Comparison of ENCODE assay signal across 18 mouse cellular contexts in genomic region chr15:101537864-101538579, GRCm38 (mm10). TPM values are rescaled to one million over a fixed set of nuclear protein-coding genes. Genes with fewer than 3 reads are reported as not detected.
DNase-seq lines count a peak whose midpoint lies in the region; ATAC-seq and TF ChIP-seq lines count a peak whose summit lies in the region.
"Had no signal": no experiment of that assay in that cellular context is flagged by ENCODE, and none has a peak within 500 bp of the region (broad histone marks: within the 10 kb centered on the region; RNA-seq: fewer than 3 reads in every experiment).

No protein-coding gene starts in this region.

- no peaks in the 10 kb centered on the region for H3K9me3 ChIP-seq in heart, embryonic 12.5 days (replicated peaks)
- no peaks in the 10 kb centered on the region for H3K9me3 ChIP-seq in lung, embryonic 14.5 days (ENCODE audit: low read depth, low read length)

- peak; percentile 26; the same call in 1 of the 2 replicates for TF ChIP-seq CTCF in lung, embryonic 14.5 days (IDR thresholded peaks at IDR 0.05; ENCODE audit: low read depth)
- no peak for TF ChIP-seq CTCF in cerebellum, adult 2 months (IDR thresholded peaks at IDR 0.05; ENCODE audit: borderline replicate concordance, insufficient read depth, low read depth, low read length)

- H3K4me3 ChIP-seq in heart, embryonic 12.5 days, result no peak overlapping the region
- no peak overlapping the region for H3K4me3 ChIP-seq in lung, embryonic 14.5 days (ENCODE audit: low read depth, low read length)
- H3K4me3 ChIP-seq in cerebellum, adult 2 months (replicated peaks; ENCODE audit: insufficient read depth, low read depth, low read length), result no peak overlapping the region

- no peak for TF ChIP-seq POLR2A in cerebellum, adult 2 months (IDR thresholded peaks at IDR 0.05; ENCODE audit: borderline replicate concordance, insufficient read depth, low read length)

- peak; percentile 81 for DNase-seq in heart, adult 11 months
- no peak for DNase-seq in lung, embryonic 14.5 days
- no peak for DNase-seq in lung, postnatal 36 days
- DNase-seq in brain, adult 2 months (ENCODE audit: low read depth, low spot score), result peak; percentile 35
- peak; percentile 27 for DNase-seq in mesoderm, embryonic 11.5 days (ENCODE audit: low read depth, low spot score)
- no peak for DNase-seq in cerebellum, adult 2 months
- no peak for DNase-seq in adrenal gland, postnatal 4 days (ENCODE audit: low spot score in 2 of 2)
- DNase-seq: adrenal gland, postnatal 25 days; cerebellum, adult 11-12 months; right cerebral cortex, adult 18-20 months; thymus, postnatal 14 days had no signal

- no peak overlapping the region for H3K9ac ChIP-seq in heart, embryonic 12.5 days
- H3K9ac ChIP-seq in lung, embryonic 14.5 days, result no peak overlapping the region

- peaks cover 52% of the 10 kb centered on the region for H3K27me3 ChIP-seq in heart, embryonic 12.5 days (replicated peaks)
- H3K27me3 ChIP-seq in lung, embryonic 14.5 days (ENCODE audit: insufficient read depth, low read length), result no peaks in the 10 kb centered on the region
- no peaks in the 10 kb centered on the region for H3K27me3 ChIP-seq in cerebellum, adult 2 months (ENCODE audit: control insufficient read depth, insufficient read depth, low read length)

- H3K4me2 ChIP-seq in heart, embryonic 12.5 days, result no peak overlapping the region
- no peak overlapping the region for H3K4me2 ChIP-seq in lung, embryonic 14.5 days

- H3K36me3 ChIP-seq in heart, embryonic 12.5 days, result no peaks in the 10 kb centered on the region
- no peaks in the 10 kb centered on the region for H3K36me3 ChIP-seq in lung, embryonic 14.5 days (ENCODE audit: insufficient read depth)

- ATAC-seq in heart, embryonic 12.5 days (ENCODE audit: insufficient number of reproducible peaks, low FRiP score), result no peak
- ATAC-seq in lung, embryonic 14.5 days (ENCODE audit: insufficient read depth), result no peak
- ATAC-seq: forebrain, embryonic 16.5 days had no signal

- no peak overlapping the region for H3K27ac ChIP-seq in heart, embryonic 12.5 days (ENCODE audit: poor library complexity, severe bottlenecking)
- no peak overlapping the region for H3K27ac ChIP-seq in lung, embryonic 14.5 days (ENCODE audit: low read depth)
- no peak overlapping the region for H3K27ac ChIP-seq in cerebellum, adult 2 months (ENCODE audit: insufficient read depth, low read length)

- 0 out of 2 replicates have a peak, but pooled peaks cover 4% of the 10 kb centered on the region for H3K4me1 ChIP-seq in heart, embryonic 12.5 days (replicated peaks)
- H3K4me1 ChIP-seq in lung, embryonic 14.5 days (ENCODE audit: insufficient read depth), result no peaks in the 10 kb centered on the region
- no peaks in the 10 kb centered on the region for H3K4me1 ChIP-seq in cerebellum, adult 2 months (ENCODE audit: control insufficient read depth, insufficient read depth, low read length)

- whole genome bisulfite sequencing in heart, embryonic 12.5 days, result 40% methylated on average over 7 of the region's 7 CpGs
- WGBS in lung, embryonic 14.5 days, result 29% methylated on average over 7 of the region's 7 CpGs
- 35% methylated on average over 7 of the region's 7 CpGs for WGBS in cerebellum, adult 2 months

RNA-seq across cellular contexts. Expression of gene Krt84, which starts 5.4 kb away (rescaled TPM):
- not detected in 2 replicates for polyA plus RNA-seq in heart, embryonic 12.5 days (2016; fragmentation: Nextera tagmentation; extraction: Ambion mirVana)
- polyA plus RNA-seq in lung, embryonic 14.5 days (2014; fragmentation: Nextera tagmentation; extraction: Ambion mirVana), result not detected in 2 replicates
- polyA plus RNA-seq in cerebellum, adult 2 months (2012; rRNA removed), result not detected in 2 replicates
- not detected for total RNA-seq in adrenal gland, postnatal 4 days (2021)
- total RNA-seq: adrenal gland, postnatal 25 days; gastrocnemius, postnatal 4 days; liver, adult 2 months; megakaryocyte, adult 5-6 weeks had no signal
- polyA plus RNA-seq: forebrain, embryonic 16.5 days; intestine, embryonic 14.5 days; liver, adult 2 months had no signal

RNA-seq across cellular contexts. Expression of gene Krt82, which starts 12.4 kb away (rescaled TPM):
- not detected in 2 replicates for polyA plus RNA-seq in heart, embryonic 12.5 days (2016; fragmentation: Nextera tagmentation; extraction: Ambion mirVana)
- not detected in 2 replicates for polyA plus RNA-seq in lung, embryonic 14.5 days (2014; fragmentation: Nextera tagmentation; extraction: Ambion mirVana)
- polyA plus RNA-seq in cerebellum, adult 2 months (2012; rRNA removed), result not detected in 2 replicates
- total RNA-seq in adrenal gland, postnatal 4 days (2021), result not detected
- total RNA-seq: adrenal gland, postnatal 25 days; gastrocnemius, postnatal 4 days; heart, postnatal 14 days; liver, adult 2 months; megakaryocyte, adult 5-6 weeks had no signal
- polyA plus RNA-seq: forebrain, embryonic 16.5 days; intestine, embryonic 14.5 days; liver, adult 2 months had no signal

RNA-seq across cellular contexts. Expression of gene Gm49425, which starts 21.0 kb away (rescaled TPM):
- not detected in 2 replicates for polyA plus RNA-seq in heart, embryonic 12.5 days (2016; fragmentation: Nextera tagmentation; extraction: Ambion mirVana)
- not detected in 2 replicates for polyA plus RNA-seq in lung, embryonic 14.5 days (2014; fragmentation: Nextera tagmentation; extraction: Ambion mirVana)
- not detected in 2 replicates for polyA plus RNA-seq in cerebellum, adult 2 months (2012; rRNA removed)
- total RNA-seq in adrenal gland, postnatal 4 days (2021), result not detected
- total RNA-seq: adrenal gland, postnatal 25 days; heart, postnatal 14 days; liver, adult 2 months; megakaryocyte, adult 5-6 weeks had no signal
- polyA plus RNA-seq: forebrain, embryonic 16.5 days; intestine, embryonic 14.5 days; liver, adult 2 months had no signal

RNA-seq across cellular contexts. Expression of gene Krt90, which starts 24.7 kb away (rescaled TPM):
- polyA plus RNA-seq in heart, embryonic 12.5 days (2016; fragmentation: Nextera tagmentation; extraction: Ambion mirVana), result 0.06 and 0.28 TPM in 2 replicates
- 0.07 TPM in 1 of 2 replicates, not detected in the other for polyA plus RNA-seq in lung, embryonic 14.5 days (2014; fragmentation: Nextera tagmentation; extraction: Ambion mirVana)
- polyA plus RNA-seq in cerebellum, adult 2 months (2012; rRNA removed), result 0.03 and 0.08 TPM in 2 replicates
- under 1 TPM; 0.31 to 0.34 TPM for total RNA-seq in adrenal gland, postnatal 4 days (2021)
- total RNA-seq: adrenal gland, postnatal 25 days; gastrocnemius, postnatal 4 days; liver, adult 2 months; megakaryocyte, adult 5-6 weeks had no signal
- polyA plus RNA-seq: liver, adult 2 months had no signal

RNA-seq across cellular contexts. Expression of gene Krt75, which starts 35.7 kb away (rescaled TPM):
- not detected in 2 replicates for polyA plus RNA-seq in heart, embryonic 12.5 days (2016; fragmentation: Nextera tagmentation; extraction: Ambion mirVana)
- not detected in 2 replicates for polyA plus RNA-seq in lung, embryonic 14.5 days (2014; fragmentation: Nextera tagmentation; extraction: Ambion mirVana)
- not detected in 2 replicates for polyA plus RNA-seq in cerebellum, adult 2 months (2012; rRNA removed)
- total RNA-seq in adrenal gland, postnatal 4 days (2021), result not detected
- total RNA-seq: adrenal gland, postnatal 25 days; heart, postnatal 14 days; liver, adult 2 months; megakaryocyte, adult 5-6 weeks had no signal
- polyA plus RNA-seq: intestine, embryonic 14.5 days; liver, adult 2 months had no signal

Comparison
In these comparisons a context has a peak if more than half of its experiments do, and no peak if none do; other contexts are left out.
1. DNase-seq: peak in heart, adult 11 months (single experiment), brain, adult 2 months (single experiment) and mesoderm, embryonic 11.5 days (single experiment); none in lung, embryonic 14.5 days (single experiment), lung, postnatal 36 days (single experiment), cerebellum, adult 2 months (0 of 2) and adrenal gland, postnatal 4 days (0 of 2).